Mouse (Mus musculus) skeletal muscle tissue, adult 2 months (tissue): ENCODE measurements at regions not wholly inside any gene's neighbourhood (a gene's known extent, or its start where the extent isn't known, plus 50 kb on each side); places are given as distances from the start of the nearest gene placed in this dataset.

ENCODE experiments used
- DNase-seq: peaks from one replicate; pipeline ENCODE4 v3.0.0-alpha.2; 2012; ENCODE audit warnings: low read depth, low spot score

GRCm38 (mm10) chr3:143595081-143595480 lies 609.9 kb downstream of the Lmo4 start:
- no peak for DNase-seq

DNA sequence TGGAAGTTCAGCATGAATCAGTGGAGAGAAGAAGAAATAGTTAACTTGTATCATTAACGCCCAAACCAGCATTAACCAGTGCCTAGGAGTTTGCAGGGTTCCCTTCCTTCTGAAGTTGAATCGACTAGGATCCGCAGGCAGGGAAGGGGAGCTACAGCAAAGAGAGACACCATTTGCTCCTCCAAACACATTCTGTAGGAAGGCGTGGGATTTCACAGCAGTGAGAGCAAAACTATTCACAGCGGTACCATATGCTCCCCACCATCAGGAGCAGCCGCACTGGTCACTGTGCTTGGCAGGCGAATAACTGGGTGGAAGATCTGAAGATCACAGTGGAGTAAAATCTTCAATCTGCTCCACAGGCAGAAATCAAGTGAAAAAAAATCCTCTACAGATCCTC lies 610.3 kb downstream of the Lmo4 start:
- no peak for DNase-seq

DNA sequence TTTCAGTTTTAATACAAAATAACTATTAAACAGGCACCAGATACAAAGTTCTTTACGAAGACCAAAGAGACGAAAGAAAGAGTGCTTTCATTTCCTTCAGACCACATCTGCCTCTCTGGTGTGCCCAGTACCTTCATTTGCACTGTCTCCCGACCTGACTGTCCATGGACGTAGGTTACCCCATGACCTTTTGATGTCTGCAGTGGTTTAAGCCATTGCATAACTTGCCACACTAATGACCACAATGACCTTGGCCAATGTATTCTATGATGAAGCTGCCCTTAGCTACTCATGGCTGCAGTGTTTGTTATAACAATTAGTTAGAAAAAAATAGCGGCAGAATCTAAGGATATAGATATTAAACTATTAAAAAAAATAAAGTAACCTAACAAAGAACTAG lies 618.4 kb downstream of the Lmo4 start:
- DNase-seq, result no peak

GRCm38 (mm10) chr3:143584692-143585603 lies 620.1 kb downstream of the Lmo4 start:
- peak; percentile 12 for DNase-seq

GRCm38 (mm10) chr3:143576338-143577007 lies 628.5 kb downstream of the Lmo4 start:
- no peak for DNase-seq

DNA sequence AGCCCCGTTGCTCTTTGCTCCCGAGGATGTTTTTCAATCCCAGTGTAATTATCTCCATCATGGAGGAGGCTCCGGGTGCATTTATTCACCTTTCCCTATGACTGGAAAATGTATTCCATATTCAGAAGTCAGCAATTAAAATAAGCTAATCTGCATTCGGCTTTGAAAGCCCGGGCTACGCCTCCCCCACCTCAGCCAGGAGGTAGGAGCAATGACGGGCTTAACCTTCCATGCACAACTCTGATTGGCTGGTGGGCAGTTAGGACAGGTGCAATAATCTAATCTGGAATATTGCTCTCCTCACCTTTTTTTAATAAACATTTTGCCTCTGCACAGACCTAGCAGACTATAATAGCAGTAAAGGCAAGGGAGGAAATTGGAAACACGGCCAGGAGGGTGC lies 629.3 kb downstream of the Lmo4 start:
- DNase-seq, result no peak

GRCm38 (mm10) chr3:143574035-143574864 lies 630.8 kb downstream of the Lmo4 start:
- peak; percentile 10 for DNase-seq

DNA sequence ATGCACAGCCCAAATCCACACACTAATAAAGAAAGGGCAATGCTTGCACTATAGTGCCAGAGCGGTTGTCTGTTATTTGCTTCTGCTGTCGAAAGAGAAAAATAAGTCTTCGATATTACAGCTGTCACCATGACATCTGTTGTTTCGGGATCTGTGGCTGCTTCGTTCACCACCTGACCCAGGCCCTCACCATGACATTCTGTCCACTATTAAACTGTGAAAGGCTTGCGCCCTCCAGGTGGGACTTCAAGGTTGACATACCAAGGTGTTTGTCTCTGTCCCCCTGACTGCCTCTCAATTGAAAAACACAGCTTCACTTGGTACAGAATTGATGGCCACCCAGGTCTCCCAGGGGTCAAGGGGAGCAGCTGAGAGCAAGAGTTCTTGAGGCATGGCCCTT lies 635.1 kb downstream of the Lmo4 start:
- no peak for DNase-seq

DNA sequence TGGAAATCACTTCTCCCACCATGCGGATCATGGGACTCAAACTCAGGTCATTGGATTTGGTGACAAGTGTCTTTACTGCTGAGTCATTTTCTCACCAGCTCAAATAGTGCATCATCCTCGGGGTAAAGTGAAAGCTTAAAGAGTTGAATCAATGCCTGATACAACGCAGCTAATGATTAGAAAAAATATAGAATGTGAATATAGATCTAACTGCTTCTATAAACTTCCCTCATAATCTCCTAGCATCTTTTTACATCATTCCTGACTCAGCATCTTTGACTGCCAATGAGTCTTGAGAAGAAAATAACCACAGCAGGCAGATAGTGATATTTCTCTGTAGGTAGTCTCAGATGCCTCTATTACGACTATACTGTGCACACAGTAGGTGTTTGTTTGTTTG lies 640.0 kb downstream of the Lmo4 start:
- no peak for DNase-seq

DNA sequence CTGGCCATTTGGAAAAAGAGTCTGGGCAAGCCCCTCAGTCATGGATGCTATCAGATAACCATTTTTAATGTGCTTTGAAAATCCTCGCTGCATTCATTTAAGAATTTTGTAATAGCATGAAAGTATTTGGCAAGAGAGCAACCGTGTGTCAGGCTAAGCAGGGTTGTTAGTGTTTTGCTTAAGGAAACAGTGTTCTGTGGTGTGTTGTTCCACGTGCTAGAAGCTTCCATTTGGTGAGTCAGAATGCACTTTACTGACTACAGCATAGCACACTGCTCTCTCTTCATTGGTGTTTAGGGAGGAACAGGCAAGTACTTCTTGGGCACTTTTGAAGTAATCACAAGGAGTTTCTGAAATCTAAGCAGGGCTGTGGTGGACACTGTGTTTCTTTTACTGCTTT lies 661.0 kb upstream of the Pkn2 start:
- DNase-seq, result no peak

DNA sequence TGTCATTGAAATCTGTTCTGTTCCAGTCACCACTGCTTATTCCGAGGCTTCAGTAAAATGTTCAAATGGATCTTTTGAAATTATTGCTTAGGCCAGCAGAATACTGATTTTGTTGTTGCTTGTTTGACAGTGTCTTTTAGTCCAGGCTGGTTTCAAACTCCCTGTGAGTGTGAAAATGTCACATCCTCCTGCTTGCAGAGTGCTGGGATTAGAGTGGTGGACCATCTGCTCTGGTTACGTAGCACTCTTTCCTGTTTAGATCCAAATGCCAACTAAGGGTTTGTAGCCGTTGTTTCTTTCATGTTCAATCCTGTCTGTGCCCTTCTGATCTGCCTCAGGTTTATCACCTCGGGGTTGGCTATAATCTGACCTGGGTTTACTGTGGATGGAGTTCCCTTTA lies 646.2 kb upstream of the Pkn2 start:
- DNase-seq, result no peak

DNA sequence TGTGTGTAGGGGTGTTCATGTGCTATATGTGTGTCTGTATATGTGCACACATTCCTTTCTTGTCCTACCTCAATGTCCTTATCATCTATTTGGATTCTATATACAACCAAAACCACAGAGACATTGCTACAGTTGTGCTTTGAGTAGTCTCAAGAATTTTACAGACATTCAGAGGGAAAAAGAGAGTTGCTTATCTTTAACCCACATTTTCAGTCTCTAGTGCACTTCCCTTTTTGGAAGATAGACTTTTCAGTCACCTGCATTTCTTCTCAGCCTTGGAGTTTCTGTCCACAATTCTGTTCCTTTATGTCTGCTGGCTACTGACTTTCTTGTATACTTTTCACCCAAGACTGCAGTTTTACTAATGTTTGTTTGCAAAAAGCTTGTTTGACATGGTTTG lies 645.5 kb upstream of the Pkn2 start:
- no peak for DNase-seq

DNA sequence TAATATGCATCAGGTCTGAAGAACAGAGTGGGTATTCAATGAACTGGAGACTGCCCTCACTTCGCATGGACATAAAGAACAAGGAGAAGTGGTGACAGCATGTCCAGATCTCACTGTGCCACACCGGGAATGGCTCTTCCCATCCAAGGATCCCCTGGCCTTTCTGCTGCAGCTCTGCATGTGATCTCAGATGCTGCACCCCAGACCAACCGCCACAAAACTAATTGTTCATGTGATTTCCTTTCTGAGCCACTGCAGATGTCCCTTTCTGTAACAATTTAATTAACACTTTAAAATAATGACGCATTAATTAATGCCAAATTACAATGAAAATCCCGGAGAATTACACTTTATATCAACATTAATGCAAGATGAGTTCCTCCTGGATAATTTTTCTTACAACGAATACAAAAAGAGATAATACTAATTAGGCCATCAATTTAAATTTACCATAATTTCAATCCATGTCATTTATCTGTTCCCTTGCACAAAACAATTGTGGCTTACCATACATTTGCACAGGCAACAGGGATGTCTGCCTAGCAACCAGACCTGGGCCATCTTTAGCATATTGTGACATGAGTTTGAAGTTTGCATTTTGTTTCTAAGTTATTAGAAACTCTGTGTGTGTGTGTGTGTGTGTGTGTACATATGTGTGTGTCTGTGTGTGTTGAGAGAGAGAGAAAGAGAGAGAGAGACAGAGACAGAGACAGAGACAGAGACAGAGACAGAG lies 630.9 kb upstream of the Pkn2 start:
- DNase-seq, result no peak

DNA sequence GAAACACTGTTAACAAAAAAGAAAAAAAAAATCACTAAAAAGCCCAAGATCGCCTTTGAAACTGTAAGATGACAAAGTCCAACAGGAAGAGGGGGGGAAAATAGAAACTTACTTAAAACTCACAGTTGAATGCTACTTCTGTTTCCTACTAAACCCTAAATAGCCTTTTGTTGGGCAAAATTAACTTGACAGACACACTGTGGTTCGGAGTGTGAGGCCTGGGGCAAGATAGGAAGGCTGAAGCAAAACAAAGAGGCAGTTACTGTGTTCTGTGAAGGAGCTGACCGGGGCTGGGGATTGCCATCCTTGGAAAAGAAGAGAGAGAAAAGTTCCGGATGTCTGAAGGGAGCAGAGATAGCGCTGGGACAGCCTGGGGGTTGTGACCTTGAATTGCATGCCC lies 627.7 kb upstream of the Pkn2 start:
- DNase-seq, result no peak

- DNase-seq, result no peak
These were observed 626.5 kb upstream of the Pkn2 start for GRCm38 (mm10) chr3:143508280-143508679.

DNA sequence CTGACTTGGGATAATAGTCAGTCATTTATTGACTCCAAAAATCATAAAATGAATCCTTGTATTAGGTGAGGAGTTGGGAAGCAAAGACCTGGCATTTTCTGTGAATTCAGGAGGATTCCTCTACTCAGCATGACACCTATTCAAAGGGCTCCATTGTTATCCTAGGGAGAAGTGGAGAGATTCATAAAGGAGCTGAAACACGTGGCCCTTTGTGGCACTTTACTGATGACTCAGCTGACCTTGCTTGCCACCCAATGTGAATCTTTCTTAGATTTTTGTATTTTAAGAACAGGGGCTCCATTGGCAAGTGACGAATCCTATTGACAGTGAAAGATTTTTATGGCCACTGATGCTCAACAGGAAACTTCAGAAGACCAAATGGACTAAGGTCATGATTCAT lies 619.2 kb upstream of the Pkn2 start:
- no peak for DNase-seq

GRCm38 (mm10) chr3:143495389-143495788 lies 613.6 kb upstream of the Pkn2 start:
- no peak for DNase-seq

DNA sequence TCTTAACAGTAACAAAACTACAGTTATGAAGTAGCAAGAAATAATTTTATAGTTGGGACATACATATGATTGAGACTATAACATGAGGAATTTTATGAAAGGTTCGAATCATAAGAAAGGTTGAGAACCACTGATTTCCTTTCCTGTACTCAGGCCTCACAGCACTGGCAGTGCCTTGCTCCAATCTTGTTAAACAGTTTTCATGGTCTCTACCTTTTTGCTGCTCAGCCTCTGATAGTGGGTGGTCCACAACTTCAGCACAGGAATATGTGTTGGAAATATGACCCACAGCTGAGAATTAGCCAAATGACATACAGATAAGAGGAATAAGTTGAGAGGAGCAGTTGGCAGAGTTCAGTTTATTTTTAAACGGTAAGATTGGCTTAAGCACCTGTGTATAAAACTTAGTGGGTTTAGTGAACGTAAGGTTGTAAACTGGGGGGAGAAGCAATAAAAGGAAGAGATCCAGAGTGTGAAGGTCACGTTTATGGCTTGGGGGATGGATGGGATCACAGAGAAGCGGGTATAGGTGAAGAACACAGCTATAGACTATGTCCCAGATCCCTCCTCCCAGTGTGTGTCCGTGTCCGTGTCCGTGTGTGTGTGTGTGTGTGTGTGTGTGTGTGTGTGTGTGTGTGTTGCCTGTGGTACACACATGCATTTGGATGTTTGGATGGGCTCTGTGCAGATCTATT lies 596.3 kb upstream of the Pkn2 start:
- no peak for DNase-seq

- no peak for DNase-seq
These were observed 593.7 kb upstream of the Pkn2 start for GRCm38 (mm10) chr3:143475461-143475860.

- no peak for DNase-seq
These were observed 565.4 kb upstream of the Pkn2 start for GRCm38 (mm10) chr3:143447005-143447709.
